Mouse (Mus musculus): ENCODE measurements around the gene Lcn2. TPM values are rescaled to one million over a fixed set of nuclear protein-coding genes. Genes with fewer than 3 reads are reported as not detected.

Gene Lcn2
- polyA plus RNA-seq (2012; rRNA removed), result 0.40 and 0.77 TPM in 2 replicates

GRCm38 (mm10) chr2:32387706-32388490 is at the start of gene Lcn2:
Lcn2 (minus strand) TSS chr2:32388252.
- DNase-seq (ENCODE audit: low read depth), result no peak
- TF ChIP-seq CTCF (IDR thresholded peaks at IDR 0.05; ENCODE audit: borderline replicate concordance, extremely low read depth, insufficient read depth, insufficient read length) (no peak), POLR2A (IDR thresholded peaks at IDR 0.05; ENCODE audit: borderline replicate concordance, extremely low read depth, insufficient read depth, insufficient read length, poor library complexity, severe bottlenecking) (no peak)

- no peak for TF ChIP-seq POLR2A (IDR thresholded peaks at IDR 0.05; ENCODE audit: borderline replicate concordance, extremely low read depth, insufficient read depth, insufficient read length, poor library complexity, severe bottlenecking)
- DNase-seq (ENCODE audit: low read depth), result no peak
Measured at GRCm38 (mm10) chr2:32437612-32438166, 49.6 kb upstream of the Lcn2 start.

- peak; percentile 93 for DNase-seq (ENCODE audit: low read depth)
- TF ChIP-seq CTCF (IDR thresholded peaks at IDR 0.05; ENCODE audit: borderline replicate concordance, extremely low read depth, insufficient read depth, insufficient read length) (no peak), POLR2A (IDR thresholded peaks at IDR 0.05; ENCODE audit: borderline replicate concordance, extremely low read depth, insufficient read depth, insufficient read length, poor library complexity, severe bottlenecking) (no peak)
Measured at GRCm38 (mm10) chr2:32436686-32437372, 48.8 kb upstream of the Lcn2 start.

GRCm38 (mm10) chr2:32430701-32431676 is 42.9 kb upstream of the Lcn2 start:
- peak; percentile 98 for DNase-seq (ENCODE audit: low read depth)
- TF ChIP-seq CTCF (IDR thresholded peaks at IDR 0.05; ENCODE audit: borderline replicate concordance, extremely low read depth, insufficient read depth, insufficient read length), result no peak
- peak; percentile 12; the same call in 1 of the 2 replicates for TF ChIP-seq POLR2A (IDR thresholded peaks at IDR 0.05; ENCODE audit: borderline replicate concordance, extremely low read depth, insufficient read depth, insufficient read length, poor library complexity, severe bottlenecking)

- TF ChIP-seq POLR2A (IDR thresholded peaks at IDR 0.05; ENCODE audit: borderline replicate concordance, extremely low read depth, insufficient read depth, insufficient read length, poor library complexity, severe bottlenecking), result no peak
- TF ChIP-seq CTCF (IDR thresholded peaks at IDR 0.05; ENCODE audit: borderline replicate concordance, extremely low read depth, insufficient read depth, insufficient read length), result no peak
- DNase-seq (ENCODE audit: low read depth), result no peak
Measured at GRCm38 (mm10) chr2:32429215-32429891, 41.3 kb upstream of the Lcn2 start.

GRCm38 (mm10) chr2:32428262-32428722 is 40.2 kb upstream of the Lcn2 start:
- peak; percentile 92 for DNase-seq (ENCODE audit: low read depth)
- TF ChIP-seq CTCF (IDR thresholded peaks at IDR 0.05; ENCODE audit: borderline replicate concordance, extremely low read depth, insufficient read depth, insufficient read length) (no peak), POLR2A (IDR thresholded peaks at IDR 0.05; ENCODE audit: borderline replicate concordance, extremely low read depth, insufficient read depth, insufficient read length, poor library complexity, severe bottlenecking) (no peak)

GRCm38 (mm10) chr2:32427720-32428119 is 39.7 kb upstream of the Lcn2 start:
- DNase-seq (ENCODE audit: low read depth), result no peak
- TF ChIP-seq POLR2A (IDR thresholded peaks at IDR 0.05; ENCODE audit: borderline replicate concordance, extremely low read depth, insufficient read depth, insufficient read length, poor library complexity, severe bottlenecking) (no peak), CTCF (IDR thresholded peaks at IDR 0.05; ENCODE audit: borderline replicate concordance, extremely low read depth, insufficient read depth, insufficient read length) (no peak)

GRCm38 (mm10) chr2:32426141-32426540 is 38.1 kb upstream of the Lcn2 start:
- DNase-seq (ENCODE audit: low read depth), result no peak
- TF ChIP-seq POLR2A (IDR thresholded peaks at IDR 0.05; ENCODE audit: borderline replicate concordance, extremely low read depth, insufficient read depth, insufficient read length, poor library complexity, severe bottlenecking) (no peak), CTCF (IDR thresholded peaks at IDR 0.05; ENCODE audit: borderline replicate concordance, extremely low read depth, insufficient read depth, insufficient read length) (no peak)

GRCm38 (mm10) chr2:32425568-32425967 is 37.5 kb upstream of the Lcn2 start:
- TF ChIP-seq CTCF (IDR thresholded peaks at IDR 0.05; ENCODE audit: borderline replicate concordance, extremely low read depth, insufficient read depth, insufficient read length), result no peak

GRCm38 (mm10) chr2:32424796-32425195 is 36.7 kb upstream of the Lcn2 start:
- no peak for DNase-seq (ENCODE audit: low read depth)
- TF ChIP-seq CTCF (IDR thresholded peaks at IDR 0.05; ENCODE audit: borderline replicate concordance, extremely low read depth, insufficient read depth, insufficient read length), result no peak
- no peak for TF ChIP-seq POLR2A (IDR thresholded peaks at IDR 0.05; ENCODE audit: borderline replicate concordance, extremely low read depth, insufficient read depth, insufficient read length, poor library complexity, severe bottlenecking)

More at GRCm38 (mm10) chr2:32425568-32425967, 37.5 kb upstream of the Lcn2 start:
- DNase-seq (ENCODE audit: low read depth), result no peak

All from brain, embryonic 14.5 days (tissue).